In the genomic region with DNA sequence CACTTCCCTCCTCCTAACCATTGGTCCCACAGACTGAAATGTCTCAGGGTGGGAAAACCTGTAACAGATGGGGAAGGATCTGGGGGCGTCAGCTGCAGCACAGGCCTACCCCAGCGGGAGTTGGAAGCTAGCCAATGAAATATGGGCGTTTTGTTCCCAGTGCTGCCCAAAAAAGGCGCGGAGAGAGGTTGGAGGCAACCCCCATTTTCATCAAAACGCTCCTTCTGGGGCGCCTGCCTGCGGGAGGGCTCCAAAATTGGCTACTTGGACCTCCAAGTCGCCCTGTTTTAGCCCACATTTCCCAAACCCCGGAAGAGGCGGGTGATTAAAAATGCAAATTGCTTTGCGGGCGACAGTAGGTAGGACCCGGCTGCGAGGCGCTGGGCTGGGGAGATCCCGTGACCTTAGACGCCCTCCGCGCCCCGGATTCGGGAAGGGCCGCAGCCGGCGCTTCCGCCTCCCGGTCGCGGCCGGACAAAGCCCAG, we compare ENCODE assay signal across 8 mouse cellular contexts. TPM values are rescaled to one million over a fixed set of nuclear protein-coding genes. Genes with fewer than 3 reads are reported as not detected.
A peak's percentile ranks its signal among the peaks of the same experiment; 100 is the strongest.
DNase-seq lines count a peak whose midpoint lies in the region; ATAC-seq lines count a peak whose summit lies in the region.

No protein-coding gene starts in this region.

- no peaks in the 10 kb centered on the region for H3K27me3 ChIP-seq in heart, embryonic 10.5 days (ENCODE audit: insufficient read depth, poor library complexity, severe bottlenecking)
- no peaks in the 10 kb centered on the region for H3K27me3 ChIP-seq in embryonic facial prominence, embryonic 10.5 days (replicated peaks; ENCODE audit: low read depth, poor library complexity, severe bottlenecking)
- peaks cover 60% of the 10 kb centered on the region for H3K27me3 ChIP-seq in liver, embryonic 13.5 days

- H3K9me3 ChIP-seq in heart, embryonic 10.5 days = no peaks in the 10 kb centered on the region
- H3K9me3 ChIP-seq in embryonic facial prominence, embryonic 10.5 days = no peaks in the 10 kb centered on the region
- H3K9me3 ChIP-seq in liver, embryonic 13.5 days (replicated peaks) = no peaks in the 10 kb centered on the region

- WGBS in heart, embryonic 10.5 days = under 1% methylated on average over 30 of the region's 30 CpGs
- under 1% methylated on average over 30 of the region's 30 CpGs for WGBS in embryonic facial prominence, embryonic 10.5 days
- WGBS in liver, embryonic 13.5 days (ENCODE audit: insufficient replicate concordance) = under 1% methylated on average over 30 of the region's 30 CpGs

- peak; percentile 81 for DNase-seq in heart, embryonic 10.5 days (ENCODE audit: low spot score)
- no peak for DNase-seq in heart, adult 18-20 months
- peak; percentile 88 for DNase-seq in NIH3T3 (ENCODE audit: low read depth)
- DNase-seq in embryonic facial prominence, embryonic 10.5 days (ENCODE audit: low spot score) = peak; percentile 76
- peak; percentile 18 for DNase-seq in liver, embryonic 13.5 days
- peak; percentile 91 for DNase-seq in right cerebral cortex, adult 18-20 months
- DNase-seq in urinary bladder, adult 2 months (ENCODE audit: low spot score) = no peak

- H3K9ac ChIP-seq in liver, embryonic 13.5 days = peak overlapping the region; percentile 65

- H3K36me3 ChIP-seq in heart, embryonic 10.5 days = peaks cover 4% of the 10 kb centered on the region
- H3K36me3 ChIP-seq in embryonic facial prominence, embryonic 10.5 days (replicated peaks) = peaks cover 8% of the 10 kb centered on the region
- peaks cover 4% of the 10 kb centered on the region; the same call in 1 of the 2 replicates for H3K36me3 ChIP-seq in liver, embryonic 13.5 days

- peak overlapping the region; percentile 98 for H3K27ac ChIP-seq in heart, embryonic 10.5 days
- H3K27ac ChIP-seq in embryonic facial prominence, embryonic 10.5 days (replicated peaks) = peak overlapping the region; percentile 99
- H3K27ac ChIP-seq in liver, embryonic 13.5 days = peak overlapping the region; percentile 84

- H3K4me2 ChIP-seq in liver, embryonic 13.5 days = peak overlapping the region; percentile 70

- peak overlapping the region; percentile 93 for H3K4me3 ChIP-seq in heart, embryonic 10.5 days
- H3K4me3 ChIP-seq in embryonic facial prominence, embryonic 10.5 days = peak overlapping the region; percentile 87
- peak overlapping the region; percentile 65 for H3K4me3 ChIP-seq in liver, embryonic 13.5 days (replicated peaks)

- ATAC-seq in inflammation-experienced regulatory T-cells, adult 6 months = peak; percentile 16
- peak; percentile 30 for ATAC-seq in liver, embryonic 13.5 days (ENCODE audit: low read depth)

- peaks cover 5% of the 10 kb centered on the region for H3K4me1 ChIP-seq in heart, embryonic 10.5 days
- H3K4me1 ChIP-seq in embryonic facial prominence, embryonic 10.5 days = peaks cover 35% of the 10 kb centered on the region
- peaks cover 14% of the 10 kb centered on the region for H3K4me1 ChIP-seq in liver, embryonic 13.5 days (replicated peaks)

RNA-seq across cellular contexts. Expression of a gene that starts 1.8 kb away (rescaled TPM):
- polyA plus RNA-seq in heart, embryonic 10.5 days (2016; fragmentation: Nextera tagmentation; extraction: Ambion mirVana) = 58.5 and 65.3 TPM in 2 replicates
- 10 to 100 TPM; 14.0 to 16.0 TPM for total RNA-seq in heart, adult 18-20 months (2021)
- 122 and 131 TPM in 2 replicates for polyA plus RNA-seq in embryonic facial prominence, embryonic 10.5 days (2016; fragmentation: Nextera tagmentation; extraction: Ambion mirVana)
- 10 to 100 TPM; 32.8 to 52.8 (median 41.2) TPM for polyA plus RNA-seq in inflammation-experienced regulatory T-cells, adult 6 months (2017; shearing (Covaris generic))
- 12.3 and 13.7 TPM in 2 replicates for polyA plus RNA-seq in liver, embryonic 13.5 days (2015; fragmentation: Nextera tagmentation; extraction: Ambion mirVana)
- 27.4 and 29.3 TPM in 2 replicates for polyA plus RNA-seq in urinary bladder, adult 2 months (2012; rRNA removed)

Comparison
In these comparisons a context has a peak if more than half of its experiments do, and no peak if none do; other contexts are left out.
1. DNase-seq: peak in heart, embryonic 10.5 days (single experiment), NIH3T3 (single experiment), embryonic facial prominence, embryonic 10.5 days (single experiment), liver, embryonic 13.5 days (single experiment) and right cerebral cortex, adult 18-20 months (single experiment); none in heart, adult 18-20 months (0 of 2) and urinary bladder, adult 2 months (single experiment).
2. Peak in every context shown above with its lines, with median percentiles within 50 percentile points of each other: H3K27ac ChIP-seq and H3K4me3 ChIP-seq.